Mouse (Mus musculus) left cerebral cortex, postnatal 14 days (tissue): Measurements from ENCODE around the gene Muc1. TPM values are rescaled to one million over a fixed set of nuclear protein-coding genes. Genes with fewer than 3 reads are reported as not detected.

Source experiments
- DNase-seq, 2 experiments: peaks; one replicate each; pipeline ENCODE4 v3.0.0; 2021 to 2022; ENCODE audit warnings: low spot score in 2 of 2, mixed read lengths in 1 of 2
- intact Hi-C: fragments of 180-260 bp; cut with DNase I; formaldehyde crosslinking; loops from one replicate; pipeline ENCODE4 v1.15.1; 2025
- microRNA-seq, 2 experiments: library from miRNA; unstranded; fragments of <30 nt; microRNA quantifications; one replicate each; pipeline ENCODE4 v1.2.0; 2022
- total RNA-seq, 2 experiments: library from RNA; stranded (reverse); gene quantifications; 2 replicates each; pipeline ENCODE4 v1.2.3; 2021

Muc1 gene
- total RNA-seq, 2 experiments from 2014 or later = 0.42 to 1.0 TPM

GRCm38 (mm10) chr3:89281579-89282290 is 52.9 kb downstream of the Muc1 start:
- DNase-seq = peak; percentile 83 to 85
- intact Hi-C loops = loop anchor here (1.0 kb wide), 1 partner anchor 31 kb away; no protein-coding TSS in a partner anchor

GRCm38 (mm10) chr3:89282291-89282643 is 53.4 kb downstream of the Muc1 start:
- no peak for DNase-seq
- intact Hi-C loops = loop anchor here (1.0 kb wide), 1 partner anchor 32 kb away; no protein-coding TSS in a partner anchor

Small RNAs within 50 kb of the gene (microRNA-seq; reads per million reads assigned to microRNA genes)
- gene Mir92b = 4,041 to 5,143 reads per million in 2 experiments

Other genes with a start within 250 kb of the Muc1 start
- 100 to 1,000 TPM; 205 to 214 TPM for gene Rusc1, start 135.7 kb upstream of the Muc1 start, total RNA-seq
- gene Gm43738, start 128.0 kb upstream of the Muc1 start, total RNA-seq = not detected
- 100 to 1,000 TPM in 1 of 2 experiments, 10 to 100 TPM in 1; 97.9 to 102 TPM for gene Fdps, start 127.1 kb upstream of the Muc1 start, total RNA-seq
- gene Pklr, start 92.9 kb upstream of the Muc1 start, total RNA-seq = not detected
- gene Hcn3, start 68.9 kb upstream of the Muc1 start, total RNA-seq = 10 to 100 TPM; 20.4 to 25.1 TPM
- gene Clk2, start 64.3 kb upstream of the Muc1 start, total RNA-seq = 10 to 100 TPM; 46.7 TPM
- 10 to 100 TPM; 77.0 to 79.2 TPM for gene Scamp3, start 51.6 kb upstream of the Muc1 start, total RNA-seq
- gene Fam189b, start 45.9 kb upstream of the Muc1 start, total RNA-seq = 10 to 100 TPM; 73.5 to 77.2 TPM
- gene Gba, start 26.1 kb upstream of the Muc1 start, total RNA-seq = 10 to 100 TPM; 63.4 to 66.7 TPM
- 10 to 100 TPM; 23.5 to 27.0 TPM for gene Thbs3, start 13.9 kb upstream of the Muc1 start, total RNA-seq
- gene Mtx1, start 2.0 kb upstream of the Muc1 start, total RNA-seq = 100 to 1,000 TPM in 1 of 2 experiments, 10 to 100 TPM in 1; 96.9 to 107 TPM
- 10 to 100 TPM; 74.5 to 86.3 TPM for gene Krtcap2, start 16.9 kb downstream of the Muc1 start, total RNA-seq
- gene Trim46, start 17.3 kb downstream of the Muc1 start, total RNA-seq = 100 to 1,000 TPM; 102 to 105 TPM
- 10 to 100 TPM; 50.8 to 53.0 TPM for gene Dpm3, start 30.3 kb downstream of the Muc1 start, total RNA-seq
- gene Slc50a1, start 41.5 kb downstream of the Muc1 start, total RNA-seq = 10 to 100 TPM; 25.7 to 30.5 TPM
- 1 to 10 TPM; 4.0 to 5.9 TPM for gene Efna1, start 52.1 kb downstream of the Muc1 start, total RNA-seq
- gene Efna3, start 93.9 kb downstream of the Muc1 start, total RNA-seq = 10 to 100 TPM; 48.5 to 49.6 TPM
- gene Efna4, start 109.0 kb downstream of the Muc1 start, total RNA-seq = under 1 TPM; 0.29 to 0.61 TPM
- gene Adam15, start 120.9 kb downstream of the Muc1 start, total RNA-seq = 10 to 100 TPM; 95.0 TPM
- under 1 TPM; 0.34 to 0.35 TPM for gene Dcst2, start 132.9 kb downstream of the Muc1 start, total RNA-seq
- gene Dcst1, start 136.2 kb downstream of the Muc1 start, total RNA-seq = under 1 TPM in 1 of 2 experiments, not detected in 1; 0.23 TPM
- 1 to 10 TPM; 8.0 to 9.1 TPM for gene Zbtb7b, start 165.7 kb downstream of the Muc1 start, total RNA-seq
- gene Lenep, start 173.7 kb downstream of the Muc1 start, total RNA-seq = 1 to 10 TPM; 1.6 to 4.0 TPM
- gene Flad1, start 182.8 kb downstream of the Muc1 start, total RNA-seq = 10 to 100 TPM; 30.6 to 31.4 TPM
- 1 to 10 TPM; 3.5 to 4.0 TPM for gene Cks1b, start 189.3 kb downstream of the Muc1 start, total RNA-seq
- gene Shc1, start 189.4 kb downstream of the Muc1 start, total RNA-seq = 10 to 100 TPM; 12.6 to 14.5 TPM
- gene Pygo2, start 201.2 kb downstream of the Muc1 start, total RNA-seq = 10 to 100 TPM; 52.7 to 60.6 TPM
- 10 to 100 TPM; 39.5 to 40.3 TPM for gene Pbxip1, start 207.6 kb downstream of the Muc1 start, total RNA-seq
- 10 to 100 TPM; 33.6 to 36.8 TPM for gene Pmvk, start 225.5 kb downstream of the Muc1 start, total RNA-seq